Mouse (Mus musculus) mature B cell (primary cell): ENCODE results near the gene Polr3h.
"Not testable (repeated sequence)": the region's sequence is repeated elsewhere in the genome, so short reads cannot be mapped to it uniquely, and the experiment has no call there.

Experiments used
- in situ Hi-C: fragments of 300-500 bp; cut with MboI; formaldehyde crosslinking; loops from 2 replicates; pipeline ENCODE4 v1.14.3; 2019

The Polr3h gene

DNA sequence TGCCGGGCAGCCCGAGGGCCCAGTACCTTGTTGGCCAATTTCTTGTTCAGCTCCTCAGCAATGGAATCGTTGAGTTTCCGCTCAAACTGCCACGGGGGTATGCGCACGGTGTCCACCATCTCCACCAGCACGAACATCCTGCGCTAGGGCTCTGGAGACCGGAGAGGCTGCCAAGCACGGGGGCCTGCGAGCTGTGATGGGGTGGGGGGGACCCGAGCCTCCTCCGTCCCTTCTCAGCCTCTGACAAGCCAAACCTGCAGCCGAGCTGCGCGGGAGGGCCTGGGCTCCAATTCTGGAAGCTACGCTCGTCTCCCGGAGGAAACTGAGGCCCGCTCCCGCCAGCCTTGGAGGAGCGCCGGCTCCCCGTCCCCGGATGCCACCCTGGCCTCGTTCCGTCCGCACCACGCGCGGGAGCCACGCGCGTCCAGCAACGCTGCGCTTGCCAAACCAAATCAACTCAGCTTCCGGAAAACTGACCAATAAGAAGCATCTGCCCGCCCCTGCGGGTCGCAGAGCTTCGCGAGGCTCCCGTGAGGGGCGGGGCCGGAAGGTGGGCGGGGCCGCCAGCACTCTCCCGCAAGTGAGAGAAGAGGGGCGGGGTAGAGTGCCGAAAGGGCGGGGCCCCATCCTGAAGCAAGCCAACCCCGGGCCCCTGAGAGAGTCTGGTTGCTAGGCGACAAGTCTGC, at the start of gene Polr3h:
TSS of gene Polr3h (minus strand) at position 481 of the 686 bp plus-strand sequence.
- in situ Hi-C loops: no loop called here

DNA sequence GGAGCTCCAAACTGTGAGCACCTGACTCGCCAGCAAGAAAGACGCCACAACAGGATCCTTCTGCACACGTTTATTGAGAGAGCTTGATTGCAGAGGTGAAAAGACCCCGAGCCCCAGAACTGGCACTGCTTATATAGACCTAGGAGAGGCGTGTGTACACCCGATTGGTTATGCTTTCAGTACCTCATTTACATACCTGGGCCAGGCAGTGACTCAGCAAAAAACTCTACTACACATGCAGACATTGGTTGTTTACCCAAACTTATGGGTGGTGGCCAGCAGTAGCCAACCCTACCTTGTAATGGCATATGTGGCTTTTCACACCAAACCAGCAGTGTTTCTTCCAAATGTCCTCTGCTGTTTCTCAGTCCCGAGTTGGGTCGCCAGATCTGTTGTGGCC, 49.1 kb upstream of the Polr3h start:
- in situ Hi-C loops: not testable (repeated sequence)

DNA sequence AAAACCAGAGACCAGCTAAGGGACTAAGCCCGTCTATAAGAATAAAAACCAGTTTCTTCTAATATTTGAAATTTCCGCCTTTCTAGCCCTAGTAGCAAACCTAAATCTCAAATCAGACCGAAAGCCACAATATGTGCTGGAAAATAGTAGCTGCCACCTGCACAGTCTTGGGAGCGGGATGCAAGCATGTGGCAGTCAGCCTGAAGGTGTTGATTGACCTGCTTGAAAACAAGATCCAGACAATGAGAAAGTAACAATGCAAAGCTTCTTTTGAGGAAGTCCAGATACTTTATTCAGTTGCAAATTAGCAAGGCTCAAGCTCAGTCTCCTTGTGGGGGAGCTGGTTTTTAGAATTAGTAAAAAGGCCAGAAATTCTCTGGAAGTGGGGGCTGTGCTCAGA, 44.5 kb upstream of the Polr3h start:
- in situ Hi-C loops: not testable (repeated sequence)

DNA sequence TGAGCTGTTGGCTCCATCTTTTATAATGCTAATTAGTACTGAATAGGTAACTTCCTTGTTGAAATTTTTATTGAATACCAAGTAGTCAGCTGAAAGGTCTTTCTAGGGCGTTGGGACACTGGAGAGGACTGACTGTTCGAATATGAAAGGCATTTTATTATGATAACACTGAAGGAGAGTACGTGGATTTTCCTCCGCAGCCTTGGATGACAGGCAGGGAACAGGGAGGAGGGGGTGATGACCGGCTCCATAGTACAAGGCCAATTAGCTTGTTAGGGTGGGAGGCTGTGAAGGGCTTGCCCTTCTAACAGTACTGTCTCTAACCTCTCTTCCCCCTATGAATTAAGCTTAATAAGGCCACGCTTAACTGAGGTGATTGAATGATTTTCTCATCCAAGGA, 43.6 kb upstream of the Polr3h start:
- in situ Hi-C loops: not testable (repeated sequence)

DNA sequence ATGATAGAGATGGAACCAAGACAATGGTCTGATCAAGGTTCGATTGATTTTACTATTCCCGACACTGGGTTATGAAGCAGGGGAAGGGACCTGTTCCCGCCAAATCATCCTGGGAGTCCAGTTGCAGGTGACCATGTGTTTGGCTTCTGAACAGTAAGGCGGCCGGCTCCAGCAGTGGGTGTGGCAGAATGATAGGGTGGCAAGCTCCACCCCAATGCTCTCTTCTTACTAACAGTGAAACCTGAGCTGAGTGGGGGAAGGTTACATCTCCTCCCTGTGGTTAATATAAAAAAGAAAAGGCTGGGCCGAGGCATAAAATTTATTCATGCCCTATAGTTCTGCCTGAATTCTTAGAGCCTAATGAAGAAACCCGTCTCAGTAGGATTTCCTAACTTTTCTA, 43.1 kb upstream of the Polr3h start:
- in situ Hi-C loops: no loop called here

DNA sequence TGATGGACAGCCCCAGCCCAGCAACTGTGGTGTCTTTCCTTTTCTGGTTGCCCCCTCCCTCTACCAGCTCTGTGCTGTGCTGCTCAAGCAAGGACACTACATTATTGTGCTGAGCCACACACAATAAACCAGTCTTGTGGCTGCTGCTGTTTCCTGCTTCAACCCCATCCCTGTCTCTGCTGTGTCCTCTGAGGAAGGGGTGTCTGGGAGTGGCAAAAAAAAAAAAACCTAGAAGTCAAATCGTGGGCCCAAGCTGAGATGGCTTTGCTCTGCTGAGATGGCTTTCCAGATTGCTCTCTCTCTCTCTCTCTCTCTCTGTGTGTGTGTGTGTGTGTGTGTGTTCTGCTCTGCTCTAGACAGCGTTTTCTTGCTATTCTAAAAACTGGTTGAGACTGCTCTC, 42.4 kb upstream of the Polr3h start:
- in situ Hi-C loops: no loop called here

DNA sequence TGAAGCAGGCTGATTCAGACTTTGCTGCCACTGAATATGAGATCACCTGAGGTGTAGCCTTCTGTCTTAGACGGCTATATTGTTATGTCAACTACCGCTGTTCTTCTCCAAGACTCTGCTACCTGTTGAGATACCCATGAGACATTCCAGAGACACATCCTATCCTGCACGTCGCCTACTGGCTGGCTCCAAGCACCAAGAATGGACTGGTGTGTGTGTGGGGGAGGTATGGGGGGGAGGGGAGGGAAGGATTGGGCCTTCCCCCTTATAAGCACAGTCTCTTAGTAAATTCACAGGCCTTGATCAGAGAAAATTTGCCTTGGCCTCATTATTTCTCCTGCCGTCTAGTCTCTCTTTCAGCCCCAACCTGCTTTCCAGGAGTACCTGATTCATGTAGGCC, 41.8 kb upstream of the Polr3h start:
- in situ Hi-C loops: no loop called here

DNA sequence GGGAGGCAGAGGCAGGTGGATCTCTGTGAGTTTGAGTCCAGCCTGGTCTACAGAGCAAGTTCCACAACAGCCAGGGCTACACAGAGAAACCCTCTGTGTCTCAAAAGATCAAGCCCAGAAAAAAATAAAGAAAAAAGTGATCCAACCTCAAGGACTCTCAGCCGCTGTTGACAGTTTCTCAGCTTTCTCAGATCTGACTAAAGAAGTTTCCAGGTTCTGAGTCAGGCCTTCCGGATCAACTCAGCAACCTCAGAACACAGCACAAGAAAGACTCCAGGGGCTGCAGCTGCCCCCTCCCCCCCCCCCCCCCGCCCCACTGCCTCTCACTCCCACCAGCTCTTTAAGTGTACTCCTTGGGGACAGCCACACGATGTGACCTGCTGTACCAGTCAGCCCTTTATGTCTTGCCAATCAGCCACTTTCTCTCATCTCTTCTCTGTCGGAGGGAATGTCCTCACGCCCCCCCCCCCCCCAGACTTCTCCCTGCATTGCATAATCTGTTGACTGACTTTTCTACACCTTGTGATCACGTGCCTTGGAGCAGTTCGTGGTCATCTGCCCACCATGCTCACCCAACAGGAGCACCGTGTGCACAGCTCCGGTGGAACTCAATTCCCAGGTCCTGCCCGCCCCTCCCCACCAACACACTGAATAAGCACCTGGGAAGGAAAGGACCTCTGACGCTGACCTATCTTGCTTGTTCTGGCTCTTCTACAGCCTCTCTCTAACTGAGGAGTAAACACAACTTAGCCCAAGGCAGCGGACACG, 40.2 kb upstream of the Polr3h start:
- in situ Hi-C loops: no loop called here

DNA sequence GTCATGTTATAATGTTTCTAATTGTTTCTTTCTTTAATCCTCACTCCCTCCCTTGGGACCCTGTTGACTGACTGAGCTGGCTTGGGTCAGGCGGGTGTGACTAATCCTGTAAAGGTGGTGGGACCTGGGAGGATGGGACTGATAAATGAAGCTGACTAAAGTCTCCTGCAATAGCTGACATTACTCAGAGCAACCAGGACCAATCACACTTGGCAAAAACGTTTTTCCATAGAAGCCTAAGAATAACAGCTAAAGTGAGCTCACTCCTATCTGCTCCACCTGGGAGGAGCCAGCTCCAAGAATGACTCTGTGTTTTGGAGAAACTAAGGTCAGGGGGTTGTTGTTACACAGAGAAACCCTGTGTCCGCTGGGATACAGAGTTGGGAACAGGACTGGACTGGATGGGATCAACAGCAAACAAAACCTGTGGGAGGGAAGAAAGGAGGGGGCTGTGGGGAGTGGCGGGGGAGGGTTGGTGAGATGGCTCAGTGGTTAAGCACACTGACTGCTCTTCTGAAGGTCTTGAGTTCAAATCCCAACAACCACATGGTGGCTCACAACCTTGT, 39.0 kb upstream of the Polr3h start:
- in situ Hi-C loops: no loop called here

DNA sequence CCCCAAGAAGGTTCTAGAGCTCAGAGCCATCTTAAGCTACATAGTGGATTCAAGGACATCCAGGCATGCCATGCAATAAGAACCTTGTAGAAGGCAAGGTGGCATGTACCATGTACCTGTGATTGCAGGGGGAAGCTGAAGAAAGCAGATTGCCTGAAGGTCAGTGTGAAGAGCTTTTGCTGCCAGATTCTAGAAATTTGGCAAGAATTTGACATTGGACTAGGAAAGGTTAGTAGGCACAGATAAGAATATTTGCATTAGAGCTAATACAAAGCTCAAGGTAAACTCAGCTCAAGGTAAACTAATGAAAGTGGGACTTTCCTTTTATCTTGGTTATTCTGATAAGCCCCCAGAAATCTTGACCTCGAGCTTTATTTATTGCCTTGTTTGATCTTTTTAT, 38.2 kb upstream of the Polr3h start:
- in situ Hi-C loops: no loop called here

DNA sequence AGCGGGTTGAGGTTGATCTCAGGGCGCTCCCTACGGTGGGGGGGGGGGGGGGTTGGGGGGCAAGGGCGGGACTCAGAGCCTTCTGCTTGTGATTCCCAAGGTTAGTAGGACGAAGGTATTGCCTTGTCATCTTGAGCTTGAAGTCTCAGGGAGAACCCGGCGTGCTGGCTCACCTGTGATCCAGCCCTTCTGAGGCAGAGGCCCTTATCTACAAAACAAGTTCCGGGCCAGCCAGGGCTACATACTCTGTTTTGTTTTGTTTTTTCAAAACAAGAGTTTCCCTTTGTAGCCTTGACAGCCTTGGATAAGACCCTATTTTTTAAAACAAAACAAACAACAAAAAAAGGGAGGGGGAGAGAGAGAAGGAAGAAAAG, 35.0 kb upstream of the Polr3h start:
- in situ Hi-C loops: no loop called here

DNA sequence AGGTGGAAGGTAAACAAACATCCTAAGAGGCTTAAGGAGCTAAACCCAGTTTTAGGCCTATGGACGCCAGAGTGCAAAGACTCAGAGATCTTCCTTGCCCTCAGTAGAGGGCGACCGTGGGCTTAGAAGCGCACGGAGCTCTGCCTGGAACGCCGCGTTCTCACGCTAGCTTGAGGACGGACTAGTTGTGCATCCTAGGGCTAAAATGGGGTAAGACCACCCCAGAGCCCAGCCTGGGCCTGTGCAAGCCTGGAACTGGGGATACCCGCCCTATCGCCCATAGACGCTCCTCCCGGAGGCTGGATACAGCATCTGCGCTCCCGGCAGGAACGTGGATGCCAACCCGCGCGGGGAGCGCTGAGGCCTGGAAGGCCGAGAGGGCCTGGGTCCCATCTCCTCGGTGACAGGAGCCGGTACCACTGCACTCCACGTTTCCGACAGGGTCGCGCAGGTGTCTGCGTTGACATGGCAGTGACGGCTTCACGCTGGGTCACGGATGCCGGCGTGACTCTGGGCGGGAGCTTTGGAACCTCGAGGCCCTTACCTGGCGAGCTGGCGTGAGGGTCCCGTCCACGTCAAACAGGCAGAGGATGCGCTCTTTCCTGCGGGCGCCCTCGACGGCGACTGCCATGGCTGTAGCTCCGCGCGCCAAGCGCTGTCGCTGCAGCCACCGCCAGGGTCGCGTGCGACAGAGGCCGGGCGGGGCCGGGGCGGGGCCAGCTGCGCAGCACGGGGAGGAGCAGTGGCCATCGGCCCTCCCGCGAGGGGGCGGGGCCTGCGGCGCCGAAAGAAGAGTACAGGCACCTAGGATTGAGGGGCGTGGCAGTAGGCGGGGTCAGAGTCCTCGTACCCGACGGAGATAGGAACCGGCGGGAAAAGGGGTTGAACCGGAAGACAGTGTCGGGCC, 34.4 kb upstream of the Polr3h start, which contains the start of gene Pmm1:
TSS of gene Pmm1 (minus strand) at position 760 of the 907 bp plus-strand sequence.
- in situ Hi-C loops: no loop called here

DNA sequence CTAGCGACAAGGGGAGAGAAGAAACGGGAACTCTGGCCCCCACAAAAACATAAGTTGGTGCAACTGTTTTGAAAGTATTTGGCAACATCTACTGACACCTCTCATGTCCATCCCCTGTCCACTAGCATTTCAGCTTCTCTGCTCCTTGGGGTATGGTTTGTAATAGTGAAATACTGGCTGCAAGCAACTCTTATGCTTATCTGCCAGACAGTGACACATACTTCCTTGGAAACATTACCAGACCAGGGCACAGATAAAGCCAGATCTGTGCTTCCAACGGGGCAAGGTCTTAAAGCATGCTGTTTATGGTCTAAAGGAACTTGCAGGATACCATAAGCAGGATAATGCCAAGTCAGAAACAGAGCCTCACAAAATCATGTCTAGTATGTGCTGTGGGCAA, 32.9 kb upstream of the Polr3h start:
- in situ Hi-C loops: no loop called here

DNA sequence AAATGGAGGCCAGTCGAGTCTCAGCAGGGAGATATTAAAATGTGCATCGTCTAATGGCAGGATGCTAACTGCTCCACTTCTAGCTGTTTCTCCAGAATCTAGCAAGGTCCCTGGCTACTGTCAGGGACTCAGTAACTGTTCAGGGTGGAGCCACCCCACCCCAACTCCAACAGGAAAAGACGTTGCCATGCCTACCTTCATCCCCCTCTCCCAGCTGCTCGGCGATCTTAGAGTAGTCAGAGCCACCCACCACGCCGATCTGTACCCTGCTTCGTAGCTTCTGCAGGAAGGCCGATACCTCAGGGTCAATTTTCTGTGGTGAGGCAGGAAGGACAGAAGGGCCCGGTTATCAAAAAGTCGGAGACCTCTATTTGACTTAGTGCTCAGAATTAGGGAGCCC, 31.6 kb upstream of the Polr3h start:
- in situ Hi-C loops: no loop called here

DNA sequence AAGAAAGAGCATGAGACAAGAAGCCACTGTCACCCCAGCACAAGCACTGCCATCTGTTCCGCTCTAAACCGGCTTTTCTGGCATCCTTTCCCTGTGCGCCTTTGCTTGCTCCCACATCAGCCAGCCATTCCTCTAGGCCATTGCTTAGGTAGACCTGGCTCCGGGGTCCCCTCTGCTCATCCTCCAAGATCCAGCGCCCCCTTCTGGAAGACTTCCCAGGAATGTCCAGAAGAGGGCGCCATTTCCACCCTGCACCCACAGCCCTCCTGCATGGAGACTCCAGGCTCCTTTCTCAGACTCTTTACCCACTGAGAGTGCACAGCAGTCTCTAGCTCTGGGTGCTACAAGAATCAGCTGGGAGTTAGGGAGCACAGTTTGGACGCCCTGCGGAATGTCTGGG, 30.4 kb upstream of the Polr3h start:
- in situ Hi-C loops: no loop called here

DNA sequence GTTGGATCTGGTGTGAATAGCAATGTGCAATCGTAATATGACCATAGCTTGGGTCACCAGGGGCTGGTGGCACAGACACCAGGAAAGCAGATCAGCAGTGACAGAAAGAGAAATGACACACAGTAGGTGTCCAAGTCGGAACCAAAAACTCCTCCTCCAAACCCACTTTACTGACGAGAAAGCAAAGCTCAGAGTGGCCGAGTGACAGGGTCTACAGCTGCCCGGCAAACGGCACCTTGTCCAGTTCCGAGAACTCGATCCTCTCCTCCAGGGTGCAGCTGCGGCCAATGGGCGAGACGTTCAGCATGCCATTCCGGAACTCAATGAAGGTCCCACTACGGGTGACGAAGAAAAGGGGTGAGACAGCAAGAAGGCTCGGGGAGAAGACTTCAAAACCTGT, 29.4 kb upstream of the Polr3h start:
- in situ Hi-C loops: no loop called here

DNA sequence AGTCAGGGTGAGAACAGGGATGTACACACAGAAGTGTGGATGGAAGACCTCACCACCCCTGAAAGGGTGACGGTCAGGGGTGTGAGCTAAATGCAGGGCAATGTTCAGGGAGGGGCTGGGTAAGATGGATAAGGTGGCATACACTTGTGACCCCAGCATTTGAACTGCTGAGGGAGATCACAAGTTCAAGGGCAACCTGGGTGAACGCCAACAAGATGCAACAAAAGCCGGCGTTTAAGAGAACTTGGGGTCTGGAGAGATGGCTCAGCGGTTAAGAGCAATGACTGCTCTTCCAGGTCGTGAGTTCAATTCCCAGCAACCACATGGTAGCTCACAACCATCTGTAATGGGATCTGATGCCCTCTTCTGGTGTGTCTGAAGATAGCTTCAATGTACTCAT, 28.7 kb upstream of the Polr3h start:
- in situ Hi-C loops: no loop called here

DNA sequence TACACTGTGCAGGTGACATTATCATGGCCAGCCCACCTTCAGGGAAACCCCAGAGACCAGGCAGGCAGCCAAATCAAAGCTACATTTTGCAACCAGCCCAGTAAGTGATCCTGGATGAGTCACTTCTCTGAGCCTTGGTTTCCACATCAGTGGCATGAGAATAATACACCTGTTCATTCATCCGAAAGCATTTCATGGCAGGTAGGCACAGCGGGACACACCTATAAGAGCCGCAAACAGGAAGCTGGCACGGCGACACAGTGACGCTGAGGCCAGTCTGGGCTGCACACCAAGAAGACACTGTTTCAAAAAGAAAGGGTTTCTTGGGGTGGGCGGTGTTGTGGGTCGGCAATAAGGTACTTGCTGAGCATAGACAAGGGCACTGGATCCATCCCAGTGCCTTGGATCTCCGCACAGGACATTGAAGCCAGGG, 28.1 kb upstream of the Polr3h start:
- in situ Hi-C loops: no loop called here

DNA sequence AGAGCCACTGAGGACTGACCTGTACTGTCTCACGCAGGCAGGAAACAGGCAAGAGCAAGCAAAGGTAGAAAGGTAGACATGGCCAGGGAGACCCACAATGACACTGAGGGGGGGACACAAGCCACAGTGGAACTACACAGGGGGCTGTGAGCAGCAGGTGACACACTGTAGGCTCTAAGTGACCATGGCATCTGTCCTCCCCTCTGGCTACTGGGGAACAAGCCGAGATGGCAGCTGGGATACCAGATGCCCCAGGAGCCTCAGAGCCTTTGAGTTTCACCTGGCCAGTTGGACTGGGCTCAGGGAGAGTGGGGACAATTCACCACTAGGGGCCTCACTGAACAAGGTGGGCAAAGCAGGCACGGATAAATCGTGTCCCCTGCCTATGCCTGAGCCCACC, 26.3 kb upstream of the Polr3h start:
- in situ Hi-C loops: no loop called here

DNA sequence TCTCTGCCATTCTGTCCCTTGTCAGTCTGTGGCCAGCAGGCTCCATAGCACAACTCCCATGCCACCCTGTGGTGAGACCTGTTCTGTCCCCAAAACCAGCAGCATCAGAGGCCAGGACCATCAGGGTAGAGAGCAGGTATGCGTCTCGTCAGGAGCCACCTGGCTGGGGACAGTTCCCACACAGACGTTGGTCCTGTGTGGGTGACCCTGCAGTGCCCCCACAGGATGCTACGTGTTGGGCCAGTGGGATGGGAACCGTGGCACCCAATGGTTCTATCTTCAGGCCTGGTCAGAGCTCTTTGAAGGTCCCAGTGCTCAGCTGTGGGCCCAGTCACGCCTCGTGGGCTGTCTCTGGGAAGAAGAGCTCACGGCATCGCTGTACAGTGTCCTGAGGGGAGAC, 25.1 kb upstream of the Polr3h start:
- in situ Hi-C loops: no loop called here

DNA sequence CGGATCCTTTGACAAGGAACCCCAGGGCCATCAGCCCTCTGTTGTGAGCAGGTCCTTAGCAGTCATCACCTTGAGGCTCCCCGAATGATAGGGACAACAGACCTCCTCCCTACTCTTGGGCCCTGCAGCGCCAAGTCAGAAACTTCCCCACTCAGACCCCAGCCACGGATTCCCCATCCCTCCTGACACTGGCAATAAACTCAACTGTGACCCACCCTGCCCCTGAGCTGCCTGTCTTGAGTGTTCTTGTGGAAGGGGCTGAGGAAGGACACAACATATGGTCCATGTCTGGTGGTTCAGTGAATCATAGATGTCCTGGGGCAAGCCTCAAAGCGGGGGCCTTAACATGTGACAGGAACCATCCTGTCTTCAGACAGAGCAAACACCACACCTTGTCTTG, 24.7 kb upstream of the Polr3h start:
- in situ Hi-C loops: no loop called here

DNA sequence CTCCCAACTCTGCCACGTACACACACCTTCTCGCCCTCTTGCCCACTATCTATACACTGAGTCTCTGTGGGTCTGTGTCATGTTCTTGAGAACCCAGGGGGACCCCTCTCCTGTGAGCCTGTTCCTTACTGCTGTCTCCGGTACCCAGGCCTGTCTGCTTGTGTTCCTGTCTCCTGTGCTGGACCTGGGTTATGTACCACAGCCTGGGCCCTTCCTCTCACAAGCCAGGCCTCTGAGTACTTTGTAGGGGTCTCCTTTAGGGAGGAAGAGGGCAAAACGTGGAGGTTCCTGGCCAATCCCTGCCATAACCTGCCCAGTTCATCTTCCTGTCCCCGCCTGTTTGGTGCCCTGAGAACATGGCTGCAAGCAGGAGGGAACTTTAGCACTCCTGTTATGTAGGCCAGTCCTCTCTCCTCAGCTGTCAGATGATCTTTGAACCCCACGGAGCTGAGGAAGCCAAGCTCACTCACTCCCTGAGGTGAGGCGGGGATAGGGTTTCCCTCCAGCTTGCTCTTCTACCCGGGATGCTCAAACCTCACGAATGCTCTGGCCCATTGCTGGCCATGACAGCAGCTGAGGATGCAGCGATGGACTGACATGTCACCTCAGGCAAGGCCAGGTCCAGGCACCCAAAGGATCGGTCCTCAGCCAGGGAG, 23.6 kb upstream of the Polr3h start:
- in situ Hi-C loops: no loop called here
